Mouse (Mus musculus) fibroblast of lung, adult 2 months (primary cell): Measurements from ENCODE around the gene Sigmar1.
"Not testable (repeated sequence)": the region's sequence is repeated elsewhere in the genome, so short reads cannot be mapped to it uniquely, and the experiment has no call there.

ENCODE experiments used
- DNase-seq: peaks from one replicate; pipeline ENCODE4 v3.0.0-alpha.2; 2011; ENCODE audit warnings: low read depth

Gene Sigmar1

GRCm38 (mm10) chr4:41710229-41710628 is 45.7 kb downstream of the Sigmar1 start:
- DNase-seq = no peak

GRCm38 (mm10) chr4:41708192-41708745 is 47.7 kb downstream of the Sigmar1 start:
- DNase-seq = no peak

- no peak for DNase-seq
These were observed 48.9 kb downstream of the Sigmar1 start for GRCm38 (mm10) chr4:41707011-41707535.

- no peak for DNase-seq
These were observed 49.8 kb downstream of the Sigmar1 start for GRCm38 (mm10) chr4:41705922-41706754.

- no peak for DNase-seq
These were observed 51.3 kb downstream of the Sigmar1 start for GRCm38 (mm10) chr4:41704651-41705050.

- DNase-seq = not testable (repeated sequence)
These were observed 53.7 kb downstream of the Sigmar1 start for GRCm38 (mm10) chr4:41702226-41702625.

- DNase-seq = not testable (repeated sequence)
These were observed 55.7 kb downstream of the Sigmar1 start for GRCm38 (mm10) chr4:41700224-41700623.

GRCm38 (mm10) chr4:41699783-41700182 is 56.2 kb downstream of the Sigmar1 start, which contains the start of gene Il11ra1:
Gene Il11ra1, plus strand, starts transcription at chr4:41699989.
- not testable (repeated sequence) for DNase-seq

GRCm38 (mm10) chr4:41698421-41699016 is 57.4 kb downstream of the Sigmar1 start:
- not testable (repeated sequence) for DNase-seq

- DNase-seq = not testable (repeated sequence)
These were observed 58.8 kb downstream of the Sigmar1 start, which contains the start of gene Cntfr for GRCm38 (mm10) chr4:41696930-41697841. Gene Cntfr, minus strand, starts transcription at chr4:41697089.

- DNase-seq = not testable (repeated sequence)
These were observed 59.5 kb downstream of the Sigmar1 start for GRCm38 (mm10) chr4:41696452-41696851.

- not testable (repeated sequence) for DNase-seq
These were observed 60.2 kb downstream of the Sigmar1 start for GRCm38 (mm10) chr4:41695800-41696199.

GRCm38 (mm10) chr4:41693511-41693910 is 62.4 kb downstream of the Sigmar1 start:
- DNase-seq = not testable (repeated sequence)

GRCm38 (mm10) chr4:41690014-41690413 is 65.9 kb downstream of the Sigmar1 start:
- not testable (repeated sequence) for DNase-seq

- DNase-seq = not testable (repeated sequence)
These were observed 67.4 kb downstream of the Sigmar1 start for GRCm38 (mm10) chr4:41688562-41688961.
